Mouse (Mus musculus) layer of hippocampus, adult 9-10 months (tissue): ENCODE data around the gene Speg.

Experiments
- DNase-seq: peaks from one replicate; pipeline ENCODE4 v3.0.0; 2022; ENCODE audit warnings: low spot score

The Speg gene

DNA sequence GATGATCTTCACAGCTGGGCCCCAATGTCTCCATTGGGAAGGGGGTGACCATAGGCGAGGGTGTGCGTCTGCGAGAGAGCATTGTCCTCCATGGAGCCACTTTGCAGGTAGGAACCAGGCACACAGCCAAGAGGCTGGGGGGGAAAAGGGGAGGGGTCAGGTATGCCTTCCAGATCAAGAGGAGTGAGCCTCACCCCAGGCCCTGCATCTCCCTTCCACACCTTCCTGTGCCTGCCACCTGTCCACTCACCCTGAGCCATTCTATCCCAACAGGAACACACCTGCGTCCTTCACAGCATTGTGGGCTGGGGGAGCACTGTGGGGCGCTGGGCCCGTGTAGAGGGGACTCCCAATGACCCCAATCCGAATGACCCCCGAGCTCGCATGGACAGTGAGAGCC is 67.1 kb downstream of the Speg start:
- DNase-seq: no peak

DNA sequence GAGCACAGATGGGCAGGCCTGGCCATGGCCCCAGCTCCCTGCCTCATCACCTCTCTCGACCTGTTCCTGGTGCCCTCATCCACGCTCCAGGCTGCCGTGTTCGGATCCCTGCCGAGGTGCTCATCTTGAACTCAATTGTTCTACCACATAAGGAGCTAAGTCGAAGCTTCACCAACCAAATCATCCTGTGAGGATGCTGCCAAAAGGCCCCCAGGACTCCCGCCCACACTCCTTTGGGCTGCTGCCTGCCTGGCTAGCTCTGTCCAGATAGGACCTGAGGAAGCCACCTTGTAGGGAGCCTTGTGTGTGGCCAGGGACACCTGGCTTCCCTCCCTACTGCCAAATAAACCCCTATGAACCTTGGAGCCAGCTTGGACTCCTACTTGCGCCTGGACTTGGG is 67.7 kb downstream of the Speg start:
- no peak for DNase-seq

DNA sequence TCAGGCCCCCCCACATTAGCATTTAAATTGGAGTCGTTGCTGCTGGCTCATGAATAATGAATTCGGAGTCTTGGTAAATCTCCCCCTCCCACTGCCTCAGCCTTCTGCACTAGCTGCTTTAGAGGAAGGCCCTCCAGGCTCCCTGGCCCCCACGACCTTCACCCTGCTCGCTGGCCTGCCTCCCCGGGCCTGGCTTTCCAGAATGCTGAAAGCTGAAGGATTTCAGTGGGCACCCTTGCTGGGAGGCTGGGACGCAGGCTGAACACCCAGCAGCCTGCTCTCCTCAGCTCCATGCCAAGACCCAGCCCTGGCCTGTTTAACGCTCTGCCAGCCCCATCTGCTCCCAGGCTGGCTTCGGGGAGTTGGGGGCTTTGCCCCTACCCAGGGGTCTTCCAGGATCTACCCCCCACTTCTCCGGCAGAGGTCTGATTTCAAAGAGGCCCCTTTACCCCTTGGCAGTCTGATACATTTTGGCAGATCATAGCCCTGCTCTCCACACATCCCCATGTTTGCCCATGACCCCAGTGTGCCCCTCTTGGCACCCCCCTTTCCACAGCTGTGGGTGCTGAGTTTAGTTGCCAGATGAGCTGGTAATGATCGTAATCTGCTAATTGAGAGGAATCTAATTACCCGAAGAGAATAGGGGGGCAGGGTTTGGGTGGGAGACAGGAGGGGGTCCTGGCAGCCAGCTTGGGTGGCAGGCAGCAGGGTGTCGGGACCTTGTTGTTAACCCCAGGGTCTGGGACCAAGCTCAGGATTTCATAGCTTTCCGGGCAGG is 68.3 kb downstream of the Speg start:
- DNase-seq: no peak

DNA sequence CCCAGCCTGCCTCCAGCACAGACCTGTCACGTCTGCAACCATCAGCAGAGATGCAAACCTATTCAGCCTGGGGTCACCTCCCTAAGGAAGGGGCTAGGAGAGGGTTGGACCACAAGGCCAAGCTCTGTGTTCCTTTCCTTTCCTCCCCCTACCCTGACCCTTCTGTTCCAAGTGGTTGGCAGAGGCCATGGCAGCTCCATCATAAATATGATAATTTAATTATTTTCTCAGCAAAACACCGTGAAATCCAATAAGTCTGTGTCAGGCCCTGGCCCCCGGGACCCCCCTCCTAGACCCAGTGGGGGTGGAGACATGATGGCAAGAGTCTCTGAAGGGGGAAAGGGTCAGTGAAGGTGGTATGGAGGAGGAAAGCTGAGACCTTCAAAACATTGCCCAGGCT is 69.1 kb downstream of the Speg start:
- DNase-seq: no peak

DNA sequence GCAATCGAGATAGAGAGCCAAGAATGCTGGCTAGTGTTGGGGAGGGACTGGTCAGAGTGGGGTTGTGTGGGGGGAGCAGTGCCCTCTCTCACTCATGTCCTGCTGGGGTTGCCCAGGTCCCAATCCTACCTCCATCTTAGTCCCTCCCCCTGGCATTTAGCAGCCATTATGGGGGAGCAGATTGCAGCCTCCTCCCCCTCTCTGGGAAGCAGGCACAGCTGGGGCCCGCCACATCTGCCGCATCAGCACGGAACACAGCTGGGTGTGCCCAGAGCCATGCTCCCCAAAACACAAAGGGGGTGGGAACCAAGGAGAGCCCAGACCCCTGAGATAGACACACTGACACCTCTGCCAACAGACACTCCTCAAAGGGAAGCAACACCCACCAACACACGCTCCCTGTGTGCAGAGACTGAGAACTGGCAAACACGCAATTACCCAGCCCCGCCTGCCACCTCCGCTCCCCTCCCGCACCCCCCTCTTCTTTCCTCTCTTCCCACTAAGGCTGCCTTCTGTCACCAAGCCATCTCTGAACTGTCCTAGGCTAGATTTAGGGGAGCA is 70.1 kb downstream of the Speg start:
- DNase-seq: no peak

DNA sequence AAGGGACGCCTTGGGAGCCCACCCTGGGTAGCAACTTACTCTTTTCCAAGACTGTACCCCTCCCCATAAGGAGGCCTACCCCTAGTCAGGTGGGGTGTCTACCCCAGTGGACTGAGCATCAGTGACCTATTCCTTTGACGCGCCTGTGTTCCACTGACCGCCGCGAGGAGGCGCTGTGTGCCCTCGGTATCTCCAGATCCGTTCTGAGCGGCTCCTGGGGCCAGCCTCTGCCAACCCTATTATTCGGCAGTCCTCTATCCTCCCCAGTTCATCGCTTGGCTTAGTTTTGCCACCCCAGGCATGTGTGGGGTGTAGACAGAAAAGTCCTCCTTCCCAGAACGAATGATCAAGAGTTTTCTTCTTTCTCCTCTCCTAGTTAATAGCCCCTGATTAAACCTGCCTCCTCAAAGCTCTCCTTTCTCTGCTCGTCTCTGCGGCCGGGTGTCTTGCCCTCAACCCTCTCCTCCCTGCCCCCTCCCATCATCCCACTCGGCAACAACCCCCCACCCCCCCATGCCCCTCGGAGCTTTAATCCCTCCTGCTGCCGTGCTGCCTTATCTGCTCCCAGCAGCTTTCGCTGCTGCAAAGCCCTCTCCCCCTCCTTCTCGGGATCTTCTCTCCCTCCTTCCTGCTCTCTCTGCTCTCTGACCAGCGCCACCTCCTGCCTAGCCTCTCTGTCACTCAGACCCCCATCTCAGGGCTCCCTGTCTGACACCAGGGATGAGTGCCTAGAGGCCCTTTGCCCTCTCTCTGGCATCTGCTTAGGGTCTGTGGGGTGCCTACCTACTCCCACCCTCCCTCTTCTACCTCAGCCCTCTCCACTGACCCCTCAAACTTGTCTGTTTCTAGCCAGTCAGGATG is 70.9 kb downstream of the Speg start:
- no peak for DNase-seq

DNA sequence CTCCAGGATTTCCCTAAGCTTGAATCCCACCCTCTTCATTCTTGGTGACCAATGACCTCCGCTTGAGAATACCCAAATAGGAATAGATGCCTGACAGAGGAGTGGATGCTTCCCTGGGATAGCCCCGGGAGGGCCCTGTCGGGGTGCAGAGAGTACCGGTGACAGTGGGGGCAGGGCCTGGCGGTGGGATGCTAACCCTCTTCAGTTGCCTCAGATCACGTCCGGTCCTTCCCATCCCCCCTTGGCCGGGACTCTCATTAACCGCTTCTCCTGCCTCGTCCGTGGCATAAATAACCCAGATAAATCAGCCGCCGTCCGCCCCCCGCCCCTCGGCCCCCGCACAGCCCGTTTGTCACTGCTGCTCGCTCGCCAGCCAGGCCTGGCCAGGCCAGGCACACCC is 71.6 kb downstream of the Speg start:
- no peak for DNase-seq

DNA sequence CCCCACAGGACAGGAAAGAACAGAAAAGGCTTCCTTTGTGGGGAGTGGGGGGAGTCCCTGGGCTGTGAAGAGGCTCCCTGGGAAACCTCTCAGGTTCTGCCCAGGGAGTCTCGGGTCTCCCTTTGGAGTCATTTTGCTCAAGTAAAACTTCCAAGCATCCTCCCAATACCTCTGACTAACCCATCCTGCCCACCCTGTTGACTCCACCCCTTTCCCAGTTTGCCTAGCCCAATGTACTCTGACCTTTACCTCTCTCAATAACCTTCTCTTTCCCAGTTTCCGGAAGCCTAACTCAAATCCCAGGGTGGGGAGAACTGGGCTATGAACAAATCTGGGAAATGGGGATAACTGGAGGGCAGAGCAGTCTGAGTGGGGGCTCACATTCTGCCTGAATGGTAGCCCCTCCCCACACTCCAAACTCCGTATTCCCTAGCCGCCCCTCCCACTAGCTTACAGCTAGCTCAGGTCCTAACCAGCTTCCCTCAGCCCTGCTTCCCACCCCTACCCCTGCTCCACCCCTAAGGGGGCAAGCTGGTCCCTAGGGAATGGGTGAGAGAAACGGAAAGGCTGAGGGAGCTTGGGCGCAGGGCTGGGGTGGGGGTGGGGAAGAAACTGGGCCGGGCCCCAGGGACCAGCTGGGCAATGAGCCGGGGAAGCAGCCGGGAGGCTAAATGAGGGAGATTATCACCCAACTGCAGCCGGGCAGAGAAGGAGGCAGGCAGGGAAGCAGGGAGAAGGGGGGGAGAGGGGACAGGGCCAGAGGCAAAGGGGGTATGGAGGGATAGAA is 72.4 kb downstream of the Speg start:
- no peak for DNase-seq

DNA sequence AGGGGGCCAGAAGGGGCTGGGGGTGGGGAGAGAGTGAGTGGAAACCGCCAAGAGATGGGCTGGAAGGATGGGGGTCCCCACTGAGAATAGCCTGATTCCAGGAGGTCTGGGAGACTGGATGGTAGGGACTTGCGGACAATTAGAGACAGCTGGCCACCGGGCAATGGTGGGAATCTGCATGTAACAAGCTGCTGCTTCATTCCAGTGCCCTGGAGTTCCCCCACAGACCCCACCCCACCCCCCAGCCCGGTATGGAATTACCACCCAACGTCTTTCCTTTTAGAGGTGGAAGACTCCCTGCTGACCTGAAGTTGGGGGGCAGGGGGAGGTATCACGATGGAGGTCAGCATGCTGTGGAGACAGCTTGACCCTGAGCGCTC is 72.9 kb downstream of the Speg start:
- DNase-seq: no peak

DNA sequence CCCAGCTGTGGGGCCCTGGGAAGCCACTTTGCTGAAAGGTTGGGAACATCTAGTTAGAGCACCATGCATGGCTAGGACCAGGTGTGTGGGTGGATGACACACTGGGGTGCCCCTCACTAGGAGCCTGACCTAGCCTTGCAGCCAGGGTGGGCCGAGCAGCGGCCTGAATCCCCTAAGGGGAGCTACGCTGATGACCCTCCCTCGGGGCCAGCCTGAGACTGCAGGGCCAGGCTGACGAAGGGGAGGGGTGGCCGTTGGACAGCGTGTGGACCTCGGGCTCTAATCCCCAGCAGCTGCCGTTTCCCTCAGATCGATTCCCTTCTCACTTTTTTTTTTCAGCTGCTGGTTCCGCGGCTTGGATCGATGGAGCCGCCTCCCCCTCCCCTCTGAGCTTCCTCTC is 73.8 kb downstream of the Speg start:
- no peak for DNase-seq

DNA sequence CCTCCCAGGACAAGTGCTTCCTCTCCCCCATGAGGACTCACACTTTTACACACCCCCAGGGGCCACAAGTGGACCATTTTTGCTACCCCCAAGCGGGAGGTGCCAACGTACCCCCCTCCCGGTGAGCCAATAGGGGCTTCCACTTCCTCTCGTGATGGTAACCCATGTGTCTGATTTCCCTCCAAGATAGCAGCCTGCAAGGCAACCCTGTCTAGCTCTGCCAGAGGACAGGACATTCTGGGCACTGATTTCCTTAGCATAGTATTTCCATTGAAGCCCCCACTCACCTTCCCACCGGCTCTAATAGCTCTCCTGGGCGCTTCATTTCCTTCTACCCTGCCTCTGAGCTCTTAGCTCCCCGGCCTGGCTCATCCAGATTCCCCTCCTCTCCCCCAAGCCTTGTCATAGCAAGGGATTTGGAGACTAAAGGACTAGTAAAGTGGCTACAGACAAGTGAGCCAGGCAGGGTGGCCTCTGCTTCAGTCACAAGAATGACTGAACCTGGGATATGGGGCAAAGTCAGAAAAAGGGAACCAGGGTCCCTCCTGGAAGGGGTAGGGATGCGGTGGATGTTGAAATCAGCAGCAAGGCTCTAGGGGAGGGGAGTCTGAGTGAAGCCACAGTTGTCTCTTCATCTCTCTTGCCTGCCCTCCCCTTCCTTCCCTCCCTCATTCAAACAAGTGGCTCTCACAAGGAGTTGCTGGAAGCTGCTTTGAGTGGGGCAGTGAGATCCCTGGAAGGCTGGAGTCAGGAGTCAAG is 74.5 kb downstream of the Speg start:
- DNase-seq: no peak

DNA sequence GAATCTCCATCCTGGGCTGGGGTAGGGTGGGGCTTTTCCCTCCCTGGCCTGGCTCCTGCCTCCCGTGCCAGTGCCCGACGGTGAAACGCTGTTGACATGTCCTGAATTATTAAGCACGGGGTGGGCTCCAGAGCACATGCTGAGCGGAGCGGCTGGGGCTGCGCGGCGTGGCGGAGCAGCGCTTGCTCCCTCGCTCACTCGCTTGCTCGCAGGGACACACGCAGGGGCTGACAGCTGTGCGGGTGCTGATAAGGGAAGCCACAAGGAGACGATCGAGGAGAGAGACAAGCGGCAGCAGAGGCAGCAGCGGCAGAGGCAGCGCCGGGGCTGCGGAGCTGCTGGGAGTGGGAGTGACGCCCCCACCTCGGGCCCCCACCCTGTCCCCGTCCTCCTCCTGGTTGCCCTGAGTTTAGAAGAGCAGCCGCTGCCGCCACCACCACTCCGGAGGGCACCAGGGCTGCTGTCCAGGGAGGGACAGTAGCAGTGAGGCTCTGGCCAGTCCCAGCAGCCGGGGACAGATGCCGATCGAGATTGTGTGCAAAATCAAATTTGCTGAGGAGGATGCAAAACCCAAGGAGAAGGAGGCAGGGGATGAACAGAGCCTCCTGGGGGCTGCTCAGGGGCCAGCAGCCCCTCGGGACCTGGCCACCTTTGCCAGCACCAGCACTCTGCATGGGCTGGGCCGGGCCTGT is 75.4 kb downstream of the Speg start, which contains the start of gene Asic4:
TSS of gene Asic4 (plus strand) at position 123 of the 692 bp plus-strand sequence.
- no peak for DNase-seq

DNA sequence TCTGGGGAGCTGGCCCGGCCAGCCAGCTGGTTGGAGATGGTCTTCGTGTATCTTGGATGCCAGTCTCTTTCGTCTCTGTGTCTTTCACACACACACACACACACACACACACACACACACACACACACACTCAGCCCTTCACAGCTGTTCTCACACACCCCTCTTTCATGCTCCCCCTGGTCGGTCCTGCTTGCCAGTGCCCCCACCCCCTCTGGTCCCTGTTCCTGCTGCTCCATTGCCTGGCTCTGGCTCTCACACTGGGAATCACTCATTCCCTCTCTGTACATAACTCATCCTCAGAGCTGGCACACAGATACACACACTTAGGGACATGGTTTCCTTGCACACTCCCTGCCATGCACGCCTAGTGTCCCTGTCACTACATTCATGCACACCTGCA is 76.8 kb downstream of the Speg start:
- DNase-seq: no peak

DNA sequence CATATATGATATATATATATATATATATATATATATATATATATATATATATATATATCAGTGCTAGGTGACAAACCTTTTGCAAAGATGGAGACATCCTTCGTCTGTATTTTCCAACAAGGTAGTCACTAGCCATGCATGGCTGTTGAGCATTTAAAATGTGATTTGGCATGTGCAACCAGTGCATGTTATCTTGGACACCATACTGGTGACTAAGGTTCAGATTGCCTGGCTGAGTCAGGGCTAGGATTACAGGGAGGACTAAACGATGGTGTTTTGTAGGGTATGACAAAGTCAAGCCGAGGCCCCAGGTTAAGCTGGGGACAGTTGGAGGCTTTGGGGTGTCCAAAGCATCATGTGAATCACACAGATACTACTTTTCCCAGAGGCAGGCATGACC is 80.3 kb downstream of the Speg start:
- DNase-seq: no peak

DNA sequence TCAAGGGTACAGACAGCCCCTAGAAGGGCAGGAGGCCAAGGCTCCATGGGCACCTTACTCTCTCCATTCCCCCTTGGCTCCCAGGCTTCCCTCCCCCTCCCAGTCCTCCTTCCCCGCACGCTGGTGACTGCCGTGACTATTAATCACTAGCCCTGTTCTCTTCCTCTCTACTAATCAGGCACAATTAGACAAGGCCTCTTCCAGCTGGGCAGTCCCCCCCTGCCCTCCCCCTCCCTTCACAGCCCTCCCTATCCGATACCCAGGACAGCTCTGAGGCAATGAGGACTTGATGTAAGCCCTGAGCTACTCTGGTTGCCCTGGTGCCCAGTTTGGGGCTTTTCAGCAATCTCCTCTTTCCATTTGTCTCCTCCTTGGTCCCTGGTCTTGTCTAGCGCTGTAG is 80.9 kb downstream of the Speg start:
- DNase-seq: no peak

DNA sequence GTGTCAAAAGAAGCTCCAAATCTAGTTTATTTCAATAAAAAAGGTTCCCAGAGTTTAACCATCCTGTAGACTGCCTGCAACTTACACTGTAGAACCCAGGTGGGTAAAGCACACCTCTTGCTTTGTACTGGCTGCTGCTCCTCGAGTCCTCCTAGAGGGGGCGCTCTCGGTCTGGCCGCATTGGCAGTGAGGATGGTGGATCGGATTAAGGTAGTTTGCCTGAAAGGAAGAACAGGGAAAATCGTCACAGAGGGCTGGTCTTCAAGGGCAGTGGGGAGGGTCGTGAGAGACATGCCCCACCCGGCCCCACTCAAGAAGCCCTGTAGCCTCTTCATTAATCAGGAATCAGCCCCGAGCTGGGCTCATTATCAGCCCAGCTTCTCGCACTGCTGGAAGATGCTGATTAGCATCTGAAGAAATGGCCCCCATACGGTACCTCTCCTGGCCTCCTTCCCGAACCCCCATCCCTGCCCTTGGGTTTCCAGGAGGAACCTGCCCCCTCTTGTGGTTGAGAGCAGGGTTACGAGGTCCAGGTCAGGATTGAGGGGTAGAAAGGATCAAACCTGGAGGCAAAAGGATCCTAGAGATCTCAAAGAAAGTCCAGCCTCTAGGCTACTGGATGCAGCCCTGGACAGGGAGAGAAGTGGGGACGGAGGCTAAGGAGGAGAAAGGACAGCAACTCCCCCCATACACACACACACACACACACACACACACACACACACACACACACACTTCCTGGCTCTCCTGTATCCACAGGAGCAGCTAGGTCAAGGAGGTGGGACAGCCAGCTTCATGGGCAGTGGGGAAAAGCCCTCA is 81.9 kb downstream of the Speg start:
- DNase-seq: no peak

DNA sequence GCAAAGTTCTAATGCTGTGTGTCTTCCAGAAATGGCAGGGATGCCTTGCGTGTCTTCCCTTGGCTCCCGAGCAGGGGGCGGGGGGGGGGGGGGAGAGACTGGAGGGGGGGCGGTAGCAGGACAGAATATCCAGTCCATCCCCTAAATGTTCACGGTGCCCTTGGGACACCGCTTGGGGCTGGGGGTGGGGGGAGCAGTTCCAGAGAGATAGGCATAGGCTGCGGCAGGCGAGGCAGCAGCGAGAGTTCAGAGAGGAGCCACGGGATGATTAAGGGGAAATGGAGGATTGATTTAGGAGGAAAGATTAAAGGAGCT is 82.6 kb downstream of the Speg start:
- DNase-seq: no peak

DNA sequence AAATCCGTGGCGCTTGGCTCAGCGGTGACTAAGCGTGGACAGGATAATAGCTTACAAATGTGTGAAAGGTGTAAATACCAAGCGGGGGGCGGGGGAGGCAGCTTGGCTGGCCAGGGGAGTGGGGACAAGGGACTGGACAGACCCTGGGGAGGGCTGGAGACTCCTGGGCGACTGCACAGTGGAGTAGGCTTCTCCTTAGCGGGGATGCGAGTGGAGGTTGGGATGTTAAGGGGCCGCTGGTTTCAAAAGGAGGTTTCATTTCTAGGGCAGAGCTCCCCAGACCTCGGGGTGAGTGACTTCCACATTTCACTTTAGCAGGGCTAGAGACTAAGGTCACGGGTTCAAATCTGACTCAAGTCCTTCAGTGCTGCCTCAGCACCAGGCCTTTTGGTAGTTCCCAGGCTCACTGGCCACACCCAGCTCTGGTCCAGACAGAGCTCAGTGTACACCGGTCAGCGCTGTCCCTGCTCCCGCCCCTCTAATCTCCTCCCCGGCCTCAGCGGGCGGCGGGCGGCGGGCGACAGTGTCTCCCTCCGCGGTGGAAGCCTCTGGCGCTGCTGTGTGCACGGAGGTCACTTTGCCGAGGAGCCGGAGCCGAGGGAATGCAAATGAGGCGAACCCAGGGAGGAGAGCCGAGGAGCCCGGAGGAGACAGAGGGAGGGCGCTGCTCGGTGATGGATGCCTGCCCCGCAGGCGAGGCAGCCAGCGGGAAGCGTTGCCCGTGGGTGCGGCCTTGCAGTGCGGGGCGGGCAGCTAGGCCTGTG is 83.1 kb downstream of the Speg start:
- DNase-seq: no peak
